Mouse (Mus musculus) spleen, adult 2 months (tissue): ENCODE data around the gene Aes.

Experiments used
- CTCF ChIP-seq: fragments of 200-500 bp; IDR thresholded peaks from 2 replicates; pipeline ENCODE4 v1.5.1; 2011; ENCODE audit warnings: mild to moderate bottlenecking, inconsistent platforms; ENCODE audit not compliant: insufficient read depth, insufficient read length, insufficient replicate concordance; ENCODE audit errors: extremely low read depth
- POLR2A ChIP-seq: fragments of 200-500 bp; IDR thresholded peaks from 2 replicates; pipeline ENCODE4 v1.6.1; 2011; ENCODE audit warnings: low read depth, low read length, inconsistent platforms

- TF ChIP-seq CTCF (no peak), POLR2A (no peak)
These were observed 24.1 kb downstream of the Aes start for GRCm38 (mm10) chr10:81583347-81583746.
